Mouse (Mus musculus): ENCODE data around the gene Bdkrb2. TPM values are rescaled to one million over a fixed set of nuclear protein-coding genes. Genes with fewer than 3 reads are reported as not detected.

Gene Bdkrb2
- polyA plus RNA-seq, 1 experiment from 2014 or later, result 0.91 TPM

GRCm38 (mm10) chr12:105622981-105623539, 60.0 kb downstream of the Bdkrb2 start:
- Histone ChIP-seq H3K4me2 (no peak overlapping the region), H3K36me3 (peaks cover 83% of the 10 kb centered on the region), H3K4me1 (no peaks in the 10 kb centered on the region), H3K27ac (replicated peaks) (no peak overlapping the region), H3K4me3 (no peak overlapping the region), H3K9ac (no peak overlapping the region), H3K27me3 (replicated peaks) (no peaks in the 10 kb centered on the region), H3K9me3 (no peaks in the 10 kb centered on the region)
- WGBS, result 89% methylated on average over 12 of the region's 12 CpGs
- no peak for ATAC-seq (ENCODE audit: extremely low read depth, insufficient number of reproducible peaks, low FRiP score, low TSS enrichment)

GRCm38 (mm10) chr12:105625798-105626197, 62.8 kb downstream of the Bdkrb2 start:
- Histone ChIP-seq H3K9ac (no peak overlapping the region), H3K4me1 (no peaks in the 10 kb centered on the region), H3K4me2 (no peak overlapping the region), H3K4me3 (no peak overlapping the region), H3K9me3 (no peaks in the 10 kb centered on the region), H3K27ac (replicated peaks) (no peak overlapping the region), H3K27me3 (replicated peaks) (no peaks in the 10 kb centered on the region), H3K36me3 (peaks cover 72% of the 10 kb centered on the region)
- 64% methylated on average over 7 of the region's 7 CpGs for WGBS
- ATAC-seq (ENCODE audit: extremely low read depth, insufficient number of reproducible peaks, low FRiP score, low TSS enrichment), result no peak

GRCm38 (mm10) chr12:105634374-105635067, 71.5 kb downstream of the Bdkrb2 start:
- ATAC-seq (ENCODE audit: extremely low read depth, insufficient number of reproducible peaks, low FRiP score, low TSS enrichment), result no peak
- peaks cover 83% of the 10 kb centered on the region for H3K36me3 ChIP-seq

GRCm38 (mm10) chr12:105636551-105636950, 73.5 kb downstream of the Bdkrb2 start:
- Histone ChIP-seq H3K9ac (no peak overlapping the region), H3K4me3 (no peak overlapping the region), H3K27ac (replicated peaks) (no peak overlapping the region), H3K36me3 (peaks cover 96% of the 10 kb centered on the region), H3K27me3 (replicated peaks) (no peaks in the 10 kb centered on the region), H3K4me1 (peaks cover 3% of the 10 kb centered on the region; the same call in 1 of the 2 replicates), H3K4me2 (no peak overlapping the region), H3K9me3 (no peaks in the 10 kb centered on the region)
- ATAC-seq (ENCODE audit: extremely low read depth, insufficient number of reproducible peaks, low FRiP score, low TSS enrichment), result no peak
- WGBS, result 90% methylated on average over 9 of the region's 9 CpGs

More at GRCm38 (mm10) chr12:105634374-105635067, 71.5 kb downstream of the Bdkrb2 start:
- H3K27ac ChIP-seq (replicated peaks), result no peak overlapping the region
- 94% methylated on average over 13 of the region's 13 CpGs for WGBS
- H3K27me3 ChIP-seq (replicated peaks), result no peaks in the 10 kb centered on the region
- H3K9ac ChIP-seq, result no peak overlapping the region
- H3K9me3 ChIP-seq, result no peaks in the 10 kb centered on the region
- no peak overlapping the region for H3K4me2 ChIP-seq
- no peak overlapping the region for H3K4me3 ChIP-seq
- peaks cover 3% of the 10 kb centered on the region; the same call in 1 of the 2 replicates for H3K4me1 ChIP-seq

GRCm38 (mm10) chr12:105637554-105637953, 74.5 kb downstream of the Bdkrb2 start:
- peaks cover 1% of the 10 kb centered on the region; the same call in 1 of the 2 replicates for H3K4me1 ChIP-seq
- no peak overlapping the region for H3K4me3 ChIP-seq
- H3K4me2 ChIP-seq, result no peak overlapping the region
- peaks cover 99% of the 10 kb centered on the region for H3K36me3 ChIP-seq
- WGBS, result 76% methylated on average over 4 of the region's 4 CpGs
- no peaks in the 10 kb centered on the region for H3K27me3 ChIP-seq (replicated peaks)
- no peaks in the 10 kb centered on the region for H3K9me3 ChIP-seq
- H3K27ac ChIP-seq (replicated peaks), result no peak overlapping the region
- no peak for ATAC-seq (ENCODE audit: extremely low read depth, insufficient number of reproducible peaks, low FRiP score, low TSS enrichment)
- no peak overlapping the region for H3K9ac ChIP-seq

GRCm38 (mm10) chr12:105642770-105643321, 79.8 kb downstream of the Bdkrb2 start:
- no peak for ATAC-seq (ENCODE audit: extremely low read depth, insufficient number of reproducible peaks, low FRiP score, low TSS enrichment)
- Histone ChIP-seq H3K4me3 (no peak overlapping the region), H3K4me2 (no peak overlapping the region), H3K9ac (no peak overlapping the region), H3K36me3 (peaks cover 99% of the 10 kb centered on the region), H3K4me1 (no peaks in the 10 kb centered on the region), H3K9me3 (no peaks in the 10 kb centered on the region), H3K27me3 (replicated peaks) (no peaks in the 10 kb centered on the region), H3K27ac (replicated peaks) (no peak overlapping the region)
- WGBS, result 84% methylated on average over 11 of the region's 11 CpGs

Other genes with a start within 250 kb of the Bdkrb2 start
- gene Tunar, start 229.4 kb upstream of the Bdkrb2 start, polyA plus RNA-seq (2015; fragmentation: Nextera tagmentation; extraction: Ambion mirVana), result not detected in 2 replicates
- 0.48 and 0.72 TPM in 2 replicates for gene D430019H16Rik, start 109.4 kb upstream of the Bdkrb2 start, polyA plus RNA-seq (2015; fragmentation: Nextera tagmentation; extraction: Ambion mirVana)
- not detected in 2 replicates for gene Bdkrb1, start 39.9 kb downstream of the Bdkrb2 start, polyA plus RNA-seq (2015; fragmentation: Nextera tagmentation; extraction: Ambion mirVana)
- 20.2 and 22.9 TPM in 2 replicates for gene Gskip, start 121.6 kb downstream of the Bdkrb2 start, polyA plus RNA-seq (2015; fragmentation: Nextera tagmentation; extraction: Ambion mirVana)
- 6.8 and 7.5 TPM in 2 replicates for gene Atg2b, start 122.0 kb downstream of the Bdkrb2 start, polyA plus RNA-seq (2015; fragmentation: Nextera tagmentation; extraction: Ambion mirVana)
- 0.13 TPM in 2 replicates for gene Ak7, start 142.8 kb downstream of the Bdkrb2 start, polyA plus RNA-seq (2015; fragmentation: Nextera tagmentation; extraction: Ambion mirVana)
- gene Papola, start 221.5 kb downstream of the Bdkrb2 start, polyA plus RNA-seq (2015; fragmentation: Nextera tagmentation; extraction: Ambion mirVana), result 134 and 146 TPM in 2 replicates